Mouse (Mus musculus) lung, embryonic 16.5 days (tissue): ENCODE measurements at regions not wholly inside any gene's neighbourhood (a gene's known extent, or its start where the extent isn't known, plus 50 kb on each side); places are given as distances from the start of the nearest gene placed in this dataset.

Experiments
- ATAC-seq: fragments of 200-750 bp; cut with Nextera tagmentation; 2 replicates; pipeline ENCODE4 v1.8.0; 2017; ENCODE audit warnings: low read depth, mild to moderate bottlenecking, moderate library complexity
- H3K27ac ChIP-seq: fragments of 300-500 bp; sonication (generic); 2 replicates; pipeline ENCODE4 v1.5.1; 2014; ENCODE audit warnings: mild to moderate bottlenecking, control low read depth, low read length
- H3K27me3 ChIP-seq: fragments of 300-500 bp; sonication (generic); 2 replicates; pipeline ENCODE4 v1.6.1; 2014; ENCODE audit warnings: low read depth, low read length, mixed read lengths; ENCODE audit not compliant: control insufficient read depth, insufficient read depth
- H3K36me3 ChIP-seq: fragments of 300-500 bp; sonication (generic); 2 replicates; pipeline ENCODE4 v1.6.1; 2014; ENCODE audit warnings: low read length; ENCODE audit not compliant: control insufficient read depth, insufficient read depth
- H3K4me1 ChIP-seq: fragments of 300-500 bp; sonication (generic); replicated peaks from 2 replicates; pipeline ENCODE4 v1.6.1; 2014; ENCODE audit warnings: low read length, mixed read lengths; ENCODE audit not compliant: control insufficient read depth, insufficient read depth
- H3K4me2 ChIP-seq: fragments of 300-500 bp; sonication (generic); 2 replicates; pipeline ENCODE4 v1.6.1; 2014; ENCODE audit warnings: low read depth, low read length, control low read depth
- H3K4me3 ChIP-seq: fragments of 300-500 bp; sonication (generic); 2 replicates; pipeline ENCODE4 v1.5.1; 2014; ENCODE audit warnings: mild to moderate bottlenecking, low read length, control low read depth
- H3K9ac ChIP-seq: fragments of 300-500 bp; sonication (generic); 2 replicates; pipeline ENCODE4 v1.6.1; 2014; ENCODE audit warnings: low read length, control low read depth
- H3K9me3 ChIP-seq: fragments of 300-500 bp; sonication (generic); 2 replicates; pipeline ENCODE4 v1.6.1; 2016; ENCODE audit warnings: low read length; ENCODE audit not compliant: control insufficient read depth
- WGBS: fragments of 180-500 bp; shearing (Covaris S2); extraction: QIAGEN DNeasy Blood & Tissue Kit; methylation state at CpG from one replicate; pipeline ENCODE4 v1.1.7; 2014; 5-methylcytosine and 5-hydroxymethylcytosine counted together

DNA sequence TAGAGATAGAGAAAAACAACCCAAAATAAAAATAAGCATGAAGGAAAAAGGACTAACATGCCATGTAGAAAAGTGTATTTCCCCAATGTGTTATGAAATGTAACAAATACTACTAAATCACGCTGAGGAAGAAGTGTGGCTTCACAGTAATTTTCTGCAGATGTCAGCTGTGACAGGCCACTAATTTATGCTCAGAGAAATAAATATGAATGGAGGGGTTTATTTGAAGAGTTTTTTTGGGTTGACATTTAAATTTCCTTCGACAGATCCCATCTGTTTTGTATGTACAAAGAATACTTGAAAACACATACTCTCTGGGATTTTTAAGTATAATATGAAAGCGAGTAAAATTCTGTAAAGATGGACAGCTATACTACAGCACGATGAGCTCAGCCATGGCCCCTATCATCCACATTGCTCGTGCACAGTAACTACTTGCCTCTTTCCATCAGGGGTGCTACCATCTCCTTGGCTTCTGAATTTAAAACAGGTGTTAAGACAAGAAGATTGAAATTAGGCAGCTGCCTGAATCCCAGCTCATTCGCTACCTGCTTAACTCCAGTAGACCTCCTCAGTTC lies 605.1 kb downstream of the Gm4340 start:
- no peak overlapping the region for H3K4me3 ChIP-seq
- no peak overlapping the region for H3K4me2 ChIP-seq
- H3K27ac ChIP-seq: no peak overlapping the region
- ATAC-seq: no peak
- H3K27me3 ChIP-seq: no peaks in the 10 kb centered on the region
- H3K4me1 ChIP-seq: no peaks in the 10 kb centered on the region
- no peak overlapping the region for H3K9ac ChIP-seq
- H3K36me3 ChIP-seq: no peaks in the 10 kb centered on the region
- no peaks in the 10 kb centered on the region for H3K9me3 ChIP-seq
- WGBS: 75% methylated on average over 6 of the region's 6 CpGs

DNA sequence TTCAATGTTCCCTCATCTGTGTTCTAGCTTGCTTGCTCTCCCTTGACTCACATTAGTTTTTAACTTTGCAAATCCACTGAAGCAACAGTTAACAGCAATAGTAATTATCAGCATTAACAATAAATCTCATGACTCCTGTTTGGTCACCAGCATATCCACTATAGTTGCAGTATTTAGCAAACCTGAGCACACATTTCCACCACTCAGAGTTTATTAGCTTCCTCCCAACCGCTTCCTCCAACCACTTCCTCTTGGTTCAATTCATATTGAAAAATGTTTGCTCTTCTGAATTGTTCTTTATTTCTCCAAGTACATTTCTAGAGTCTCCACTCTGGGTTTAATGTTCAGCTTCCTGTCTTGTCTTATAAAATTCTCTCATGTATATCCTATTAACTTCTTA lies 611.0 kb downstream of the Gm4340 start:
- H3K27me3 ChIP-seq: no peaks in the 10 kb centered on the region
- no peaks in the 10 kb centered on the region for H3K4me1 ChIP-seq
- no peaks in the 10 kb centered on the region for H3K36me3 ChIP-seq
- 62% methylated on average over 1 of the region's 1 CpGs for WGBS
- H3K9me3 ChIP-seq: no peaks in the 10 kb centered on the region
- H3K9ac ChIP-seq: no peak overlapping the region
- no peak for ATAC-seq
- H3K4me2 ChIP-seq: no peak overlapping the region
- no peak overlapping the region for H3K4me3 ChIP-seq
- no peak overlapping the region for H3K27ac ChIP-seq

DNA sequence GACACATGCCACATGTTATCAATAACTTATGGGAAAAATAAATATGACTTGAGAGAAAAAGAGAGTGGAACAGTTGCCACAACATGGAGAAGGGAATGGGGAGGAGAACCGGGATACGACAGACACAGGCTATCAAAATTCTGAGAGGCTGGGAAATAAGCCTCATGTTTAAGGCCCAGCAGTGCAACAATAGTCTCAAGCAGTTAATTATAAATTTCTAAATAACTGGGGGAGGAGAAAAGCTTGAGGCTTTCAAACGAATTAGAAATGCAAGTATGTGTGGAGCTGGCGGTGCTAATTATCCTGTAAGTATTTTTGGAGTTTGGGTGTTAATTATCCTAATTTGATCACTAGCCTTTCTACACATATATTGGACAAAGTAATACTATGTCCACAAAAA lies 624.4 kb downstream of the Gm4340 start:
- WGBS: 86% methylated on average over 4 of the region's 4 CpGs
- H3K9me3 ChIP-seq: no peaks in the 10 kb centered on the region
- H3K27ac ChIP-seq: no peak overlapping the region
- H3K36me3 ChIP-seq: no peaks in the 10 kb centered on the region
- H3K4me3 ChIP-seq: no peak overlapping the region
- no peak for ATAC-seq
- H3K4me2 ChIP-seq: no peak overlapping the region
- H3K9ac ChIP-seq: no peak overlapping the region
- H3K4me1 ChIP-seq: no peaks in the 10 kb centered on the region
- no peaks in the 10 kb centered on the region for H3K27me3 ChIP-seq

DNA sequence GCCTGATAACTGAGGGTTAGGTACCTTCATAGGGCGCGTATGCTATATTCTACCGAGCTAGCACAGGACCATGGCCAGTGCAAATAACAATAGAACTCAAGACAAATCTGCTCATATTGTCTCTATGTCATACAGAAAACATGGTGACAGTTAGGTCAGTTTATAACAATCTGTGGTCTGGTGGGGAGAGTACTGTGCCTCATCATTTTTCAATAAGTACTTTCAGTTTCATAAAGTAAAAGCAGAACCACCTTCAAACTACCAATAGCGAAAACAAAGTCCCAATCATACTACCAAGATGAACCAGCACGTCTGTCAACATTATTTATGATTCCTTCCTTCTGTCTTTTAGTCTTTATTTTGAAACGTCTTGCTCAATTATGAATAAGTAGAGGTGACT lies 658.0 kb downstream of the Gm4340 start:
- Histone ChIP-seq H3K9me3 (no peaks in the 10 kb centered on the region), H3K4me2 (no peak overlapping the region), H3K4me1 (no peaks in the 10 kb centered on the region), H3K27ac (no peak overlapping the region), H3K4me3 (no peak overlapping the region), H3K27me3 (no peaks in the 10 kb centered on the region), H3K36me3 (no peaks in the 10 kb centered on the region), H3K9ac (no peak overlapping the region)
- 85% methylated on average over 6 of the region's 6 CpGs for WGBS
- ATAC-seq: no peak

DNA sequence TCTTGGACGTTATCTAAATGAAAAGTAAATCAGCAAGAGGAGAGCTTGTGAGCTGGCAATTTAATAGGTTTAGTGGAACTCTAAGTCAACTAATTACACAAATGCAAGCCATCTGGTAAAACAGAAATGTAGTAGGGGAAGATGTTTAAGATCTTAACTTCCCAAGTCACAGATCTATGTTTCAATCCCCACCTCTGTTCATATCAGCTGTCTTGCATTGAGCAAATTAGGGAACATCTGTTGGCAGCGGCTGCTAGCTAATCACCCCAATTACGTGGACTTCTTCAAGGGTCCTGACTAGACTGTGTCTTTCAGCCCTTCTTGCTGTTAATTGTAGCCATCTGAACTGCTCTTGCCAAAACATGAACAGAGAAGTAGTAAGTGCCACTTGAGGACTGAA lies 659.3 kb downstream of the Gm4340 start:
- 54% methylated on average over 3 of the region's 3 CpGs for WGBS
- no peaks in the 10 kb centered on the region for H3K27me3 ChIP-seq

DNA sequence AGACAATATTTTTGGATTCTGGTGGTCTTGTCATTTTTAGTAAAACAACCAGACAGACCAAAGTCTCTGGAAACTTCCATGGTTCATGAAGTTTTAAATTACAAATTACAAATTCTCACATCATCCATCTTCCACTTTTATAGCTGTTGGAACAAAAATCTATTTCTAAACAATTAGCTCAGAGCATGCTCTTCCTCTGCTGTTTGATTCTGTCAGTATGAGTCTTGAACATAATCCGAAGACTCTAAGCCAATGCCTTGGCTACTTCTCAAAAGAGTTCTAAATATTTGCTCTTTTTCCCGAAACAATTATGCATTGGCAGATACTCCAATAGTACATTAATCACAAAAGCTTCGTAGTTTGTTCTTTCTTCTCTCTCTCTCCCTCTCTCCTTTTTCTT lies 684.4 kb downstream of the Gm4340 start:
- Histone ChIP-seq H3K27ac (no peak overlapping the region), H3K4me3 (no peak overlapping the region), H3K4me1 (no peaks in the 10 kb centered on the region), H3K27me3 (no peaks in the 10 kb centered on the region), H3K36me3 (no peaks in the 10 kb centered on the region), H3K9me3 (no peaks in the 10 kb centered on the region), H3K9ac (no peak overlapping the region), H3K4me2 (no peak overlapping the region)
- WGBS: 48% methylated on average over 3 of the region's 3 CpGs
- peak; percentile 61; the same call in 1 of the 2 replicates for ATAC-seq

More for the DNA sequence above, 659.3 kb downstream of the Gm4340 start:
- Histone ChIP-seq H3K9me3 (no peaks in the 10 kb centered on the region), H3K4me2 (no peak overlapping the region), H3K36me3 (no peaks in the 10 kb centered on the region), H3K9ac (no peak overlapping the region), H3K27ac (no peak overlapping the region), H3K4me3 (no peak overlapping the region), H3K4me1 (no peaks in the 10 kb centered on the region)
- no peak for ATAC-seq

DNA sequence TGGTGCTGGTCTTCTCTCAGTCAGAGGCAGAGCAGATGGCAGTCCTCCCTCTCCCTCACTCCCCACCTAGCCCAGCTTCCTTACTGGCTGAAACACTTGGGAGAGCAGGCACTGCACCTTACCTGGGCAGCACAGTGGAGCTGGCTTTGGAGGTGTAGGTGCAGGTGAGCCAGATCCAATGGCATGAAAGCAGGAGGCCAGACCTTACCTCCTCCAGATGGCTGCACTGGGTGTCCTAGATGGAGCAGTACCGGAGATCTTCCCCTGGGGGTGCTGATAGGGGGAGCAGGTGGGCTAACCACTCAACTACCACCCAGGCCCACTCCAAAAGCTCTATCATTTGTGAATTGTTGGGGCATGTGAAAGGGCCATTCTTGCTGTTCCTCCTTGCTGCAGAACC lies 660.0 kb downstream of the Tmtc2 start:
- Histone ChIP-seq H3K27me3 (no peaks in the 10 kb centered on the region), H3K4me1 (no peaks in the 10 kb centered on the region), H3K9ac (no peak overlapping the region), H3K4me2 (no peak overlapping the region), H3K4me3 (no peak overlapping the region), H3K27ac (no peak overlapping the region), H3K9me3 (no peaks in the 10 kb centered on the region), H3K36me3 (no peaks in the 10 kb centered on the region)
- WGBS: 68% methylated on average over 1 of the region's 1 CpGs
- ATAC-seq: no peak

DNA sequence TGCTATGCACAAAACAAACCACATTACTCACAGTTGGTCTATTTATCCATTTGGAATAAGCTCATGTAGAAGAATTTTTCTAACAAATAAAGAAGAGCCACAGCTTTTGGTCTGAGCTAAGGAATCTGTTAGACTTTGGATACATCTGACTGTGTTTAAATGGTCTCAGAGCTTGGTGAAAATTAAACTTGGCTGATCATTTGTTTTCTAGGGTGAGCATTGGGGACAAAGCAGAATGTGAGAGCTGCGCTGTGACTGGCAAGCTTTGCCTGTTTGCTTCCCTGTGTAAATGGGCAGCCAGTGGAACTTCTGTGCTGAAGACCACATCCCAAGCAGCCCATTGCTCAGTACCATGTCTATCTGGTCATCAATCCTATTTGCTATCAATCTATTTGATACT lies 658.7 kb downstream of the Tmtc2 start:
- H3K9me3 ChIP-seq: no peaks in the 10 kb centered on the region
- H3K4me3 ChIP-seq: no peak overlapping the region
- no peaks in the 10 kb centered on the region for H3K36me3 ChIP-seq
- no peaks in the 10 kb centered on the region for H3K27me3 ChIP-seq
- no peak overlapping the region for H3K4me2 ChIP-seq
- H3K27ac ChIP-seq: no peak overlapping the region
- ATAC-seq: no peak
- no peak overlapping the region for H3K9ac ChIP-seq
- no peaks in the 10 kb centered on the region for H3K4me1 ChIP-seq
- 87% methylated on average over 1 of the region's 1 CpGs for WGBS

DNA sequence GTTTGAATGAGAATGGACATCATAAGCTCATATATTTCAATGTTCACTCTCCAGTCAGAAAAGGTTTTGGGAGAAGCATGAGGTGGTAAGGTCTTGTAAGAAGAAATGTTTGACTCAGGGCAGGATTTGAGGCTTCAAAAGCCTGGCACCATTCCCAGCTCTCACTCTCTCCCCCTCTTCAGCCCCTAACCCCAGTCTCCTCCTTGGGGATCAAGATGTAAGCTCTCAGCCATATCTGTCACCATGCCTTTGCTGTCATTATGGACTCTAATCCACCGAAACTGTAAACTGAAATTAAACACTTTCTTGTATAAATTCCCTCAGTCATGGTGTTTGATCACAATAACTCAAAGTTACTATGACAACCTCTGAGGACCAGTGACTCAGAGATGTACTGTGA lies 637.6 kb downstream of the Tmtc2 start:
- Histone ChIP-seq H3K9ac (no peak overlapping the region), H3K36me3 (no peaks in the 10 kb centered on the region), H3K4me1 (no peaks in the 10 kb centered on the region), H3K4me3 (no peak overlapping the region), H3K4me2 (no peak overlapping the region), H3K27ac (no peak overlapping the region), H3K9me3 (no peaks in the 10 kb centered on the region), H3K27me3 (no peaks in the 10 kb centered on the region)
- WGBS: 36% methylated on average over 1 of the region's 1 CpGs
- no peak for ATAC-seq

DNA sequence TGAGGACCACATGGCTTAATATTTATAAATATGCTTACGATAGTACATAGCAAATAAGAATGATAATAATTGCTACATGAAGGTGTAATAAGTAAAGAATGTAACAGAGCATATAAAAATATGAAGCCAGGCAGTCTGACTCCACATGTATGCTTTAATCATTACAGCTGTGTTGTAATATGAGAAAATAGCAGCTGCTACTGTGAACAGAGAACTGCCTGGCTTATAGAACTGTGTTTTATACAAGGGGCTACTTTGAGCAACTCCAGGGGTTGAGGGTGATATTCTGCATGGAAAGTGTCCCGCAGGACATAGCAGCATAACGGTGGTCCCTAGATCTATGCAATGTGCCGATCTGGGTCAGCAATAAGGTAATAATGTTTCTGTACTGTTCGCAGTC lies 627.9 kb downstream of the Tmtc2 start:
- H3K9ac ChIP-seq: no peak overlapping the region
- no peak overlapping the region for H3K4me3 ChIP-seq
- no peaks in the 10 kb centered on the region for H3K27me3 ChIP-seq
- ATAC-seq: no peak
- H3K4me1 ChIP-seq: no peaks in the 10 kb centered on the region
- 85% methylated on average over 5 of the region's 5 CpGs for WGBS
- no peaks in the 10 kb centered on the region for H3K36me3 ChIP-seq
- no peak overlapping the region for H3K4me2 ChIP-seq
- H3K9me3 ChIP-seq: no peaks in the 10 kb centered on the region
- no peak overlapping the region for H3K27ac ChIP-seq
